Mouse (Mus musculus) G1E (cell line): ENCODE measurements around the gene Dstyk. TPM values are rescaled to one million over a fixed set of nuclear protein-coding genes. Genes with fewer than 3 reads are reported as not detected.
"Not testable (repeated sequence)": the region's sequence is repeated elsewhere in the genome, so short reads cannot be mapped to it uniquely, and the experiment has no call there.

Source experiments
- ATAC-seq: 2 replicates; pipeline ENCODE4 v1.8.0; 2016; ENCODE audit warnings: mild to moderate bottlenecking; ENCODE audit not compliant: insufficient number of reproducible peaks, poor library complexity, low FRiP score, severe bottlenecking; ENCODE audit errors: extremely low read depth
- DNase-seq: peaks from one replicate; pipeline ENCODE4 v3.0.0; 2012; ENCODE audit warnings: low spot score
- H3K27me3 ChIP-seq: 2 replicates; pipeline ENCODE4 v1.6.1; 2012; ENCODE audit warnings: mild to moderate bottlenecking, low read length, inconsistent platforms; ENCODE audit not compliant: insufficient read depth
- H3K36me3 ChIP-seq: replicated peaks from 2 replicates; pipeline ENCODE3; 2012; ENCODE audit warnings: mild to moderate bottlenecking, inconsistent platforms
- H3K4me1 ChIP-seq: 2 replicates; pipeline ENCODE4 v1.6.1; 2012; ENCODE audit warnings: low read depth, low read length, inconsistent platforms, mixed read lengths; ENCODE audit not compliant: insufficient read depth
- H3K4me3 ChIP-seq: 2 replicates; pipeline ENCODE4 v1.5.1; 2012; ENCODE audit warnings: low read depth, mild to moderate bottlenecking, inconsistent platforms, low read length, moderate library complexity, mixed read lengths
- H3K9me3 ChIP-seq: replicated peaks from 2 replicates; pipeline ENCODE4 v1.6.1; 2012; ENCODE audit warnings: inconsistent platforms
- CTCF ChIP-seq: IDR thresholded peaks from 2 replicates; pipeline ENCODE4 v1.5.1; 2012; ENCODE audit warnings: low read depth, low read length, inconsistent platforms, mixed read lengths
- GATA1 ChIP-seq: IDR thresholded peaks from 2 replicates; pipeline ENCODE4 v1.6.1; 2012; ENCODE audit warnings: borderline replicate concordance, low read length, inconsistent platforms, mixed read lengths
- GATA2 ChIP-seq: IDR thresholded peaks from 2 replicates; pipeline ENCODE4 v1.6.1; 2012; ENCODE audit warnings: low read depth, low read length, inconsistent platforms, borderline replicate concordance
- POLR2AphosphoS5 ChIP-seq: IDR thresholded peaks from 2 replicates; pipeline ENCODE4 v1.6.1; 2012; ENCODE audit warnings: low read depth, low read length, inconsistent platforms; ENCODE audit not compliant: insufficient replicate concordance
- TAL1 ChIP-seq: conservative IDR thresholded peaks from 2 replicates; pipeline ENCODE4 v1.6.1; 2012; ENCODE audit warnings: low read depth, low read length, inconsistent platforms, mixed read lengths
- polyA plus RNA-seq: library from polyadenylated mRNA; stranded (reverse); fragments of >175 nt; gene quantifications from 2 replicates; pipeline ENCODE4 v1.2.3, GENCODE M21; 2012
- total RNA-seq, 2 experiments: library from RNA; stranded (forward) in 1 of 2; stranded (reverse) in 1 of 2; fragments of 200-1000 nt in 1 of 2; fragments of >200 nt in 1 of 2; fragmentation: Nextera tagmentation in 1 of 2; gene quantifications; 2 replicates each; pipeline ENCODE4 v1.2.3; 2014 to 2017

Gene Dstyk
- total and polyA plus RNA-seq, 3 experiments = 2.3 to 22.7 (median 19.0) TPM

- ATAC-seq (no peak), DNase-seq (no peak)
- H3K4me3 ChIP-seq = no peak overlapping the region
Observed at GRCm38 (mm10) chr1:132440896-132441435, 23.6 kb downstream of the Dstyk start.

DNA sequence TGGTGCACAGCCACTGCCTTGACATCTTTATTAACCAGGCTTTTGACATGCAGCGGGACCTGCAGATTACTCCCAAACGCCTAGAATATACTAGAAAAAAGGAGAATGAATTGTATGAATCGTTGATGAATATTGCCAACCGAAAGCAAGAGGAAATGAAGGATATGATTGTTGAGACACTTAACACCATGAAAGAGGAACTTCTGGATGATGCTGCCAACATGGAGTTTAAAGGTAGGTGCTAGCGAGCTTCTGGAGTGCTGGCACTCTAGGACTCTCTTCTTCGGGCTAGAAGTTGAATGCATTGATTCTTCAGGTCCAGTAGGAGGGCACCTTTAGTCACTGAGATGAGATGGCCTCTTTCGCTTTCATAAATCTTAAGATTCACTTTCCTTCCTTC is 32.4 kb downstream of the Dstyk start:
- no peak for TF ChIP-seq POLR2AphosphoS5
- TF ChIP-seq GATA1 = no peak
- TF ChIP-seq TAL1 = no peak
- TF ChIP-seq GATA2 = no peak
- no peak for TF ChIP-seq CTCF
- H3K36me3 ChIP-seq = peaks cover 57% of the 10 kb centered on the region
- DNase-seq (no peak), ATAC-seq (no peak)
- H3K4me3 ChIP-seq = no peak overlapping the region
- H3K9me3 ChIP-seq = no peaks in the 10 kb centered on the region
- no peaks in the 10 kb centered on the region for H3K4me1 ChIP-seq
- no peaks in the 10 kb centered on the region for H3K27me3 ChIP-seq

More at GRCm38 (mm10) chr1:132440896-132441435, 23.6 kb downstream of the Dstyk start:
- H3K36me3 ChIP-seq = peaks cover 41% of the 10 kb centered on the region
- no peaks in the 10 kb centered on the region; the same call in 1 of the 2 replicates for H3K9me3 ChIP-seq
- TF ChIP-seq CTCF (no peak), TAL1 (no peak), GATA1 (no peak), GATA2 (no peak), POLR2AphosphoS5 (no peak)
- peaks cover 5% of the 10 kb centered on the region for H3K4me1 ChIP-seq
- H3K27me3 ChIP-seq = no peaks in the 10 kb centered on the region

- no peak for TF ChIP-seq GATA1
- TF ChIP-seq CTCF = no peak
- TF ChIP-seq GATA2 = no peak
- no peak for TF ChIP-seq POLR2AphosphoS5
- TF ChIP-seq TAL1 = no peak
- Histone ChIP-seq H3K27me3 (no peaks in the 10 kb centered on the region), H3K4me3 (no peak overlapping the region), H3K4me1 (no peaks in the 10 kb centered on the region), H3K9me3 (no peaks in the 10 kb centered on the region), H3K36me3 (peaks cover 74% of the 10 kb centered on the region)
- no peak for DNase-seq
- no peak for ATAC-seq
Observed at GRCm38 (mm10) chr1:132464651-132465050, 47.3 kb downstream of the Dstyk start.

GRCm38 (mm10) chr1:132468926-132469325 is 51.6 kb downstream of the Dstyk start:
- Histone ChIP-seq H3K36me3 (peaks cover 67% of the 10 kb centered on the region), H3K27me3 (no peaks in the 10 kb centered on the region), H3K9me3 (no peaks in the 10 kb centered on the region), H3K4me1 (no peaks in the 10 kb centered on the region; the same call in 1 of the 2 replicates), H3K4me3 (no peak overlapping the region)
- TF ChIP-seq GATA1 (no peak), GATA2 (no peak), CTCF (no peak), POLR2AphosphoS5 (no peak), TAL1 (no peak)
- no peak for ATAC-seq
- DNase-seq = no peak

- no peak for DNase-seq
- no peaks in the 10 kb centered on the region for H3K9me3 ChIP-seq
- TF ChIP-seq POLR2AphosphoS5 (no peak), GATA1 (no peak)
- peaks cover under 1% of the 10 kb centered on the region; the same call in 1 of the 2 replicates for H3K4me1 ChIP-seq
- no peaks in the 10 kb centered on the region for H3K27me3 ChIP-seq
- H3K36me3 ChIP-seq = peaks cover 63% of the 10 kb centered on the region
- no peak for ATAC-seq
- H3K4me3 ChIP-seq = no peak overlapping the region
Observed at GRCm38 (mm10) chr1:132469519-132469918, 52.2 kb downstream of the Dstyk start.

DNA sequence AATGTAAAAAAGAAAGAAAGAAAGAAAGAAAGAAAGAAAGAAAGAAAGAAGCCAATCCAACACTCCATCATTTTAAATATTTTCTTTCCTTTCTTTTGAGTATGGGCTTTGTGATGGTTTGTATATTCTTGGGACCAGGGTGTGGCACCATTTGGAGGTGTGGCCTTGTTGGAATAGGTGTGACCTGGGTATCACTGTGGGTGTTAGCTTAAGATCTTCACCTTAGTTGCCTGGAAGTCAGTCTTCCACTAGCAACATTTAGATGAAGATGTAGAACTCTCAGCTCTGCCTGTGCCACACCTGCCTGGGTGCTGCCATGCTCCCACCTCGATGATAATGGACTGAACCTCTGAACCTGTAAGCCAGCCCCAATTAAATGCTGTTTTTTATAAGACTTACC is 52.7 kb downstream of the Dstyk start:
- H3K4me1 ChIP-seq, H3K9me3 ChIP-seq, DNase-seq, ATAC-seq, H3K4me3 ChIP-seq, H3K27me3 ChIP-seq: not testable (repeated sequence)
- peaks cover 60% of the 10 kb centered on the region for H3K36me3 ChIP-seq

DNA sequence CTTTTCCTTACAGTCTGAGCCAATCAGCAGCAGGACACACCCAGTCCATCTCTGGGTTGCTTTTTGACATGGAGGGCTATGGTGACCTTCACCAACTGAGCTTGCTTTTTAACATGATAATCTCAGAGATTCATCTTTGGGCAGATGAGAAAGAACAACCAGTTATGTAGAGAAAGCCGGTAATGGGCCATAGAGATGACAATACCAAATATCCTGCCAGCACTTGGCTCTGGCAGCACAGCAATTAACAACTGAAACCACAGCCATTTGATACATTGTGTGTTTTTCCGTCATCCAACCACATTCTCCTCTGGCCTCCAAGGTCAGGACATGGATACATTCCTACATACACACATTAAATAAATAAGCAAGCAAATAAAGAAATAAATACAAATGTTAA is 53.7 kb downstream of the Dstyk start:
- TF ChIP-seq CTCF (no peak), GATA1 (no peak), POLR2AphosphoS5 (no peak), GATA2 (no peak), TAL1 (no peak)
- peaks cover 50% of the 10 kb centered on the region for H3K36me3 ChIP-seq
- no peak for DNase-seq
- H3K4me3 ChIP-seq = no peak overlapping the region
- no peak for ATAC-seq
- H3K27me3 ChIP-seq = no peaks in the 10 kb centered on the region
- no peaks in the 10 kb centered on the region for H3K9me3 ChIP-seq
- H3K4me1 ChIP-seq = peaks cover 9% of the 10 kb centered on the region
